In genomic region chr7:29383255-29383654, GRCm38 (mm10) we compare ENCODE assay signal across 8 mouse cellular contexts.
DNase-seq lines count a peak whose midpoint lies in the region.

No protein-coding gene starts in this region.

- peak; percentile 85 for DNase-seq in layer of hippocampus, adult 11-12 months (ENCODE audit: low spot score)
- DNase-seq in layer of hippocampus, adult 9-10 months (ENCODE audit: low spot score): no peak
- peak; percentile 83 for DNase-seq in embryo, embryonic 11.5 days (ENCODE audit: low read depth, low spot score)
- DNase-seq in heart, adult 8-10 months (ENCODE audit: low spot score): peak; percentile 76
- peak; percentile 63 to 80 for DNase-seq in kidney, adult 8-10 months
- peak; percentile 83 for DNase-seq in liver
- DNase-seq in naive thymus-derived CD4-positive, alpha-beta T cell, adult 2 months (ENCODE audit: low read depth): peak; percentile 81
- peak; percentile 45 to 46 for DNase-seq in spleen, postnatal 36 days (ENCODE audit: low spot score in 2 of 2)
